Mouse (Mus musculus): Measurements from ENCODE around the gene Syn1. TPM values are rescaled to one million over a fixed set of nuclear protein-coding genes. Genes with fewer than 3 reads are reported as not detected.

Syn1 gene
- polyA plus RNA-seq, 1 experiment: 0.16 TPM

DNA sequence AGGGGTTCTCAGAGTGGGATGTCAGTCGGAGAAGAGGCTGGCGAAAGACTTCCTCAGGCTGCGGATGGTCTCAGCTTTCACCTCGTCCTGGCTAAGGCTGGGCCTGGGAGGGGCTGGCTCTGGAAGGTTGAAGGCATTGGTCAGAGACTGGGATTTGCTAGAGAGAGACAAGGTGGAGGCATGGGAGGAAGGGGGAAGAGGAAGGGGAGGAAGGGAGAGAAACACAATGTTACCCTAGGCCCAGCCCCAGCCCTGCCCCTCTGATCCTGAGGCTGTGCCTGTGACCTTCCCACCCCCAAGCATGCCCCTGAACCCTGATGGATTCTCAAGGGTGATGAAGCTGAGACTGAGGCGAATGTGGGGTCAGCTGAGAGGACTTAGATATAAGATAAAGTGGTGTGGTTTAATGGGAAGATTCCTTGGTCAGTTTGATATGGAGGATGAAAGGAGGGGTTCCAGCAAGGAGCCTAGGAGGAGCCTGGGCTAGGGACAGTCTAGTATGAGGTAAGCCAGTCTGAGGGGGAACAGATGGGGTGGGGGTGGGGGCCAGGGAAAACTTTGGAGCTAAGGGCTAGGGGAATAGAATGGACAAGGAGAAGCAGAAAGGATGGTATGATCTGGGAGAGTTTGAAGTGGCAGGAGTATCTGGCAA is 59.2 kb downstream of the Syn1 start:
- no peak overlapping the region for H3K4me3 ChIP-seq (ENCODE audit: control insufficient read depth, low read depth, low read length)
- no peaks in the 10 kb centered on the region for H3K36me3 ChIP-seq (ENCODE audit: control insufficient read depth, insufficient read depth, low read length)
- no peaks in the 10 kb centered on the region for H3K27me3 ChIP-seq (ENCODE audit: control insufficient read depth, insufficient read depth, low read length)
- no peak overlapping the region for H3K27ac ChIP-seq (ENCODE audit: control insufficient read depth, insufficient read depth, low read depth, low read length)
- TF ChIP-seq CTCF (IDR thresholded peaks at IDR 0.05; ENCODE audit: control insufficient read depth, insufficient read depth, insufficient replicate concordance, low read depth, low read length) (no peak), POLR2A (IDR thresholded peaks at IDR 0.05; ENCODE audit: control insufficient read depth, low read depth, low read length) (no peak)
- H3K4me1 ChIP-seq (ENCODE audit: control insufficient read depth, insufficient read depth, low read length): peaks cover 7% of the 10 kb centered on the region

DNA sequence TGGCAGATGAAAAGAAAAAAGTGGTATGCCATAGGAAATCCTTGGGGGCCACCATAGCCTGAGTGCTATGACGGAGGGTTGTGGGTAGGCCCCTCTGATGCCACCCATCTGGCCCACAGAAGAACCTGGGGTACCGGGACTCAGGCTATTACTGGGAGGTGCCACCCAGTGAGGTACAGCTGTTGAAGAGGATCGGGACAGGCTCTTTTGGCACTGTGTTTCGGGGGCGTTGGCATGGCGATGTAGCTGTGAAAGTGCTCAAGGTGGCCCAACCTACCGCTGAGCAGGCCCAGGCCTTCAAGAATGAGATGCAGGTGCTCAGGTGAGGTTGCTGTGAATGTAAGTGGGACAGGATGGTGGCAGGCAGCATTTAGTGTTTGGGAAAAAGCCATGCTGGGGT is 67.0 kb downstream of the Syn1 start:
- Histone ChIP-seq H3K27me3 (ENCODE audit: control insufficient read depth, insufficient read depth, low read length) (no peaks in the 10 kb centered on the region), H3K4me1 (ENCODE audit: control insufficient read depth, insufficient read depth, low read length) (no peaks in the 10 kb centered on the region), H3K36me3 (ENCODE audit: control insufficient read depth, insufficient read depth, low read length) (no peaks in the 10 kb centered on the region), H3K4me3 (ENCODE audit: control insufficient read depth, low read depth, low read length) (no peak overlapping the region), H3K27ac (ENCODE audit: control insufficient read depth, insufficient read depth, low read depth, low read length) (no peak overlapping the region)
- TF ChIP-seq CTCF (IDR thresholded peaks at IDR 0.05; ENCODE audit: control insufficient read depth, insufficient read depth, insufficient replicate concordance, low read depth, low read length): no peak
- TF ChIP-seq POLR2A (IDR thresholded peaks at IDR 0.05; ENCODE audit: control insufficient read depth, low read depth, low read length): no peak

DNA sequence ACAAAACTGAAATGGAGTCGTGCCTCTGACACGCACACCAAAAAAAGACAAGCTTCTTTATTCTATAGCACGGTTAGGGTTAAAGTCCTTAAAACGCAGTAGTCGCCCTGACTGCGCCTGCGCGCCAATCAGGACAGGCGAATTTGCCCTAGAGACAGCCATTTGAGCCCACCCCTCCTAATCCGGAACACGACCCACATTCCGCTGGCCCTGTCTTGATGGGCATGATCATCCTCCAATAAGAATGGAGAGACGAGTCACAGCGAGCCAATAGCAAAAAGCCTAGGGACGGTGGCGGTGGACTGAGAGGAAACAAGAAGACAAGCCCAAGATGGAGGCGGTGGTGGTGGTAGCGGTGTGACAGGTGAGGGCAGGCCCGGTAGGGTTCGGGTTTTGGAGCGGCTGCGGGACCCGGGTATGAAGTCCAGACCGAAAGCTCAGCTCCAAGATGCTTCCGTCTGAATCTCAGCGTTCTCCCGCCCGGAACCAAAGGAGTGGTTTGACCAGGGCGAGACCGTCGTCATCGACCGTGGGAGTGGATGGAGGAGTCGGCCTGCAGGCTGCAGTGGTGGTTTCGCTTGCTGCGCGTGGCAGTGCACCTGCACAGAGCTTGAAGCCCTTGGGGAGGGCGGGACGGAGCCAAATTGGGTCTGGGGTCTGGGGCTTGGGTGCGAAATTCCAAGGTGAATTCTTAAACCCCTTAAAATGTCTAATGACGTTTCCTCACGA is 72.4 kb downstream of the Syn1 start:
- H3K4me1 ChIP-seq (ENCODE audit: control insufficient read depth, insufficient read depth, low read length): no peaks in the 10 kb centered on the region; the same call in 1 of the 2 replicates
- peak overlapping the region; percentile 59 for H3K27ac ChIP-seq (ENCODE audit: control insufficient read depth, insufficient read depth, low read depth, low read length)
- H3K27me3 ChIP-seq (ENCODE audit: control insufficient read depth, insufficient read depth, low read length): no peaks in the 10 kb centered on the region
- H3K36me3 ChIP-seq (ENCODE audit: control insufficient read depth, insufficient read depth, low read length): no peaks in the 10 kb centered on the region
- peak overlapping the region; percentile 94 for H3K4me3 ChIP-seq (ENCODE audit: control insufficient read depth, low read depth, low read length)
- peak; percentile 65 for TF ChIP-seq POLR2A (IDR thresholded peaks at IDR 0.05; ENCODE audit: control insufficient read depth, low read depth, low read length)
- no peak for TF ChIP-seq CTCF (IDR thresholded peaks at IDR 0.05; ENCODE audit: control insufficient read depth, insufficient read depth, insufficient replicate concordance, low read depth, low read length)

DNA sequence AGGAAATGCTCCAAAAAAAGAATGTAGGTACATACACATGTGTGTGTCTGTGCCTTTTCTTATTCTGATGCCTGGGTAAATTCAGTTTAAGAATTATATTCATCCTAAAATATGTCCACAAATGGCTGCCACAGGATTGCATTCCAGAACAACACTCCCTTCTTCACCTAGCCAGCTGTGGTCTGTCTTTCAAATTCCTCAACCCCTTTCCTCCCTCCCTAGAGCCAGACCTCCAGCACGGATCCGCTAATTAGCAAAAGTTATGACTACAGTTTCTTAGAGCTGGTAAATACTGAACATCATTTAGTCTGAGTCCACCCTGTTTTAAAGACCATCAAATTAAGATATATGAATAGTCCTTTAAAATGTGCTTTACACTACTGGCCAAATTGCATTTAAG is 73.0 kb downstream of the Syn1 start:
- Histone ChIP-seq H3K4me1 (ENCODE audit: control insufficient read depth, insufficient read depth, low read length) (no peaks in the 10 kb centered on the region; the same call in 1 of the 2 replicates), H3K4me3 (ENCODE audit: control insufficient read depth, low read depth, low read length) (no peak overlapping the region)
- TF ChIP-seq CTCF (IDR thresholded peaks at IDR 0.05; ENCODE audit: control insufficient read depth, insufficient read depth, insufficient replicate concordance, low read depth, low read length): no peak
- no peak for TF ChIP-seq POLR2A (IDR thresholded peaks at IDR 0.05; ENCODE audit: control insufficient read depth, low read depth, low read length)

DNA sequence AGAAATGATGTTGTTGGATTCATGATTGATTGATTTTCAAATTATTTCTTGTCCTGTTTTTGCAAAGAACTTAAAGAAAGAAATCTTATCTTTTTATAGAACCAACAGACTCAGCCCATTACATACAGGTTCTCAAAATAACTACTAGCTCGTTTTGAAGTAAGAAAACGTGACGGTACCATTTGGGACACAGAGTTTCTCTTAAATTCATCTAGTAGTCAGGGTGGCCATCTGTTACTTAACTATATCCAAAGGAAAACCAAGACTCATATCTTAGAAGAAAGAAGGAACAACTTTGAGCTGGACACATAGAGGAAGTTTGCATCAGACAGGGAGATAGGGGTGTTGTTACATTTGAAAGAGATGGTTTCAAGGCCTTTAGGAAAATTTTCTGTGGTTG is 73.6 kb downstream of the Syn1 start:
- TF ChIP-seq POLR2A (IDR thresholded peaks at IDR 0.05; ENCODE audit: control insufficient read depth, low read depth, low read length): no peak
- TF ChIP-seq CTCF (IDR thresholded peaks at IDR 0.05; ENCODE audit: control insufficient read depth, insufficient read depth, insufficient replicate concordance, low read depth, low read length): no peak
- no peak overlapping the region for H3K27ac ChIP-seq (ENCODE audit: control insufficient read depth, insufficient read depth, low read depth, low read length)
- H3K4me1 ChIP-seq (ENCODE audit: control insufficient read depth, insufficient read depth, low read length): no peaks in the 10 kb centered on the region; the same call in 1 of the 2 replicates
- H3K4me3 ChIP-seq (ENCODE audit: control insufficient read depth, low read depth, low read length): no peak overlapping the region
- H3K36me3 ChIP-seq (ENCODE audit: control insufficient read depth, insufficient read depth, low read length): no peaks in the 10 kb centered on the region
- H3K27me3 ChIP-seq (ENCODE audit: control insufficient read depth, insufficient read depth, low read length): no peaks in the 10 kb centered on the region

More for the DNA sequence above, 73.0 kb downstream of the Syn1 start:
- no peak overlapping the region for H3K27ac ChIP-seq (ENCODE audit: control insufficient read depth, insufficient read depth, low read depth, low read length)
- H3K27me3 ChIP-seq (ENCODE audit: control insufficient read depth, insufficient read depth, low read length): no peaks in the 10 kb centered on the region
- no peaks in the 10 kb centered on the region for H3K36me3 ChIP-seq (ENCODE audit: control insufficient read depth, insufficient read depth, low read length)

DNA sequence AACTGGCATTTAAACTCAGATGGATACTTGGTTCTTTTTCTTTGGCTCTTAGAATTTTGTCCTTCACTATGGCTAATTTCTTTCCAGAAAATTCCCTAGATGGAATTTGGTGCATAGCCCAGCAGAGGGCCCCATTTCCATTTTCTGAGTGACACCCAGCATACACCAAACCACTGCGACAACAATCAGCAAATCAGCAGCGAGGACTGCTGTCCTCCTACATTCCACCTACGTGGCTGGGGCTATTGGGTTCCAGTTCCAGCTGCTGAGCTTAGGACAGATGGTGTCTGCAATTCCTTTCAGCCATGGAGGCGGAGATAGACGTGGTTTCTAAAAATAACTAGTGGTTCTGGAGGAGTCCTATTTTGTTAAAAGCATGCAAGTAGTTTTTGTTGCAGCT is 91.9 kb downstream of the Syn1 start:
- TF ChIP-seq POLR2A (IDR thresholded peaks at IDR 0.05; ENCODE audit: control insufficient read depth, low read depth, low read length) (no peak), CTCF (IDR thresholded peaks at IDR 0.05; ENCODE audit: control insufficient read depth, insufficient read depth, insufficient replicate concordance, low read depth, low read length) (no peak; the same call in 1 of the 2 replicates)
- Histone ChIP-seq H3K27ac (ENCODE audit: control insufficient read depth, insufficient read depth, low read depth, low read length) (no peak overlapping the region), H3K4me1 (ENCODE audit: control insufficient read depth, insufficient read depth, low read length) (no peaks in the 10 kb centered on the region), H3K27me3 (ENCODE audit: control insufficient read depth, insufficient read depth, low read length) (no peaks in the 10 kb centered on the region), H3K4me3 (ENCODE audit: control insufficient read depth, low read depth, low read length) (no peak overlapping the region), H3K36me3 (ENCODE audit: control insufficient read depth, insufficient read depth, low read length) (no peaks in the 10 kb centered on the region)

DNA sequence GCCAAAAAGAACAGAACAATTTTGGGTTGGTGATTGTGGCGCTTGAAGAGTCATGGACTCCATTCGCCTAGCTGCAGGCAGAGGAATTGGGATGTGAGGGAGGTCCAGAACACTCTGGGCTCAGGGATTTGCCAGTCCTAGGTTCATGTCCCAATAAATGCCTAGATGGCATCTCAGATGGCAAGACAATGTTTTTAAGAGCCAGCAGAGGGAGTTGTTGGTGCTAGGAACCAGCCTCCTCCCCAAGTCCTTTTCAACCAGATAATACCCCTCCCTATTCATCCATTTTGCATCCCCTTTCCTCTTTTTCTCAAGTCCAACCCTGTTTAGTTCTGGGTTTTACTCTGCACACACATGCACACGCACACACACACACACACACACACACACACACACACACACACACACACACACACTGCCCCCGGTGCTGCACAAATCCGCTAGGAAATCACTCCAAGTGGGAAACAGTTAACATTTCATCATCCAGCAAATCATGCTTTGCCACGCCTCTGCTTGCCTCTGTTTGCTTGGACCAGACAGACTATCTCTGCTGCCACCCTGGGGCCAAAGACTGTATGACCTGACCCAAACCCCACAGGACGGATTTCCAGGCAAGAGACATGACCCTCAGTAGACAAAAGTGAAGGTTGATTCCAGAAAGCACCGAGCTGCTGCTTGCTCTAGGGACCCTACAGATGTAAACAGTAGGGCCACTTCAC is 100.9 kb downstream of the Syn1 start:
- H3K27ac ChIP-seq (ENCODE audit: control insufficient read depth, insufficient read depth, low read depth, low read length): no peak overlapping the region; the same call in 1 of the 2 replicates
- H3K27me3 ChIP-seq (ENCODE audit: control insufficient read depth, insufficient read depth, low read length): no peaks in the 10 kb centered on the region
- TF ChIP-seq POLR2A (IDR thresholded peaks at IDR 0.05; ENCODE audit: control insufficient read depth, low read depth, low read length): no peak
- peak; percentile 36; the same call in 1 of the 2 replicates for TF ChIP-seq CTCF (IDR thresholded peaks at IDR 0.05; ENCODE audit: control insufficient read depth, insufficient read depth, insufficient replicate concordance, low read depth, low read length)
- no peaks in the 10 kb centered on the region for H3K4me1 ChIP-seq (ENCODE audit: control insufficient read depth, insufficient read depth, low read length)
- peak overlapping the region; percentile 32 for H3K4me3 ChIP-seq (ENCODE audit: control insufficient read depth, low read depth, low read length)
- H3K36me3 ChIP-seq (ENCODE audit: control insufficient read depth, insufficient read depth, low read length): no peaks in the 10 kb centered on the region
